Mouse (Mus musculus): ENCODE results near the gene Myrip. TPM values are rescaled to one million over a fixed set of nuclear protein-coding genes. Genes with fewer than 3 reads are reported as not detected.

The Myrip gene
- total RNA-seq, 2 experiments from 2014 or later, result 0.46 TPM; not detected in 1

GRCm38 (mm10) chr9:120504423-120504822 is 203.1 kb downstream of the Myrip start:
- ATAC-seq (replicated peaks; ENCODE audit: poor library complexity, severe bottlenecking), result peak; percentile 61

DNA sequence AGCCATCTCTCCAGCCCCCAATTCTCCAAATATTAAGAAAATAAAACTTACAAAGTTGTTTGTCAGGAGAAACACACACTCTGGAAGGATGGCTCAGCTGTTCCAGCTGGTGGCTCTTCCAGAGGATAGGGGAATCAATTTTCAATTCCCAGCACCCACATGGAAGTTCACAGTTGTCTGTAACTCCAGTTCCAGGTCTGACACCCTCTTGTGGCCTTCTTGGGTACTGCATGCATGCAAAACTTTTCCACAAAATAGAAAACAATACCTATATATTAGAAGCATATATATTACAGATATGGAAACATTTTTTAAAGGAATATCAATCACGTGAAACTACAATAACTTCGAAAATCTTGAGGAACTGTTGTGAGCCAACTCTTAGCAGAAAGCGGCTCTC is 210.5 kb downstream of the Myrip start:
- no peak for ATAC-seq (replicated peaks; ENCODE audit: poor library complexity, severe bottlenecking)

GRCm38 (mm10) chr9:120516720-120517119 is 215.4 kb downstream of the Myrip start:
- peak; percentile 52 for ATAC-seq (replicated peaks; ENCODE audit: poor library complexity, severe bottlenecking)

DNA sequence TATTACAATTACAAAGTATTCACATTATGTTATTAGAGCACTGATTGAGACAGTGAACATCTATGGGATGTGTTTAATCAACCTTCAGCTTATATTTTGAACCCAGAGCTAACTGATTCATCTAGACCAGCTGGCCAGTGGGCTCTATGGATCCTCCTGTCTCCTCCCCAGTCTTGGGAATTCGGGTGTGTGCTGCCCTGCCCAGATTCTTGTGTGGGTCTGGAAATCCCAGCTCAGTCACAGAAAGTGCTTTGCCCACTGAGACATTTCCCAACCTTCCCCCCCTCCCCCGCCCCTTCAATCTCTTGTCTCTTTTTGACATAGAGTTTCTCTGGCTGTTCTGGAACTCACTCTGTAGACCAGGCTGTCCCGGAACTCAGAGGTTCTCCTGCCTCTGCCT is 217.6 kb downstream of the Myrip start:
- no peak for ATAC-seq (replicated peaks; ENCODE audit: poor library complexity, severe bottlenecking)

GRCm38 (mm10) chr9:120519469-120520125 is 218.3 kb downstream of the Myrip start:
- no peak for ATAC-seq (replicated peaks; ENCODE audit: poor library complexity, severe bottlenecking)

DNA sequence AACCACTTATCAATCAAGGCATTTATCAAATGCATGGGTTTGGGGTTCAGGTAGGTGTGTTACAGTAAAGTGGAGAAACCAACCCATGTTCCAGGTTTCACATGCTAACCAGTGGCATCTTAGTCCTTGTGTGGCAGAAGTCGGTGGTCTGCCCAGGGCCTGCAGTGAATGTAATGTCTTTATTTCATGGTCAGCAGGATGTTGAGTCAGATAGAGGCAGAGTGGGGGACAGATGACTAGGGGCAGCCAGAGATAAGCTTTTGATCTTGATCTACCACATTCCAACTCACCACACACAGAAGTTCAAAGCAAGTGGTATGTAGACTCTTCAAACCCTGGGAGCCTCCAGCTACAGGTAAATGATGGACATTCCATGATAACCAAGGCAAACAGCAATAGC is 219.8 kb downstream of the Myrip start:
- no peak for ATAC-seq (replicated peaks; ENCODE audit: poor library complexity, severe bottlenecking)

Other genes starting within 250 kb of the Myrip start
- 8.9 and 10.5 TPM in 2 replicates for gene Cx3cr1, start 231.6 kb upstream of the Myrip start, total RNA-seq (2014; fragmentation: Nextera tagmentation)
- gene Cx3cr1, start 231.6 kb upstream of the Myrip start, total RNA-seq (2017), result 10.5 and 11.3 TPM in 2 replicates
- gene Ccr8, start 209.4 kb upstream of the Myrip start, total RNA-seq (2014; fragmentation: Nextera tagmentation), result not detected in 2 replicates
- not detected in 2 replicates for gene Ccr8, start 209.4 kb upstream of the Myrip start, total RNA-seq (2017)
- gene Slc25a38, start 191.1 kb upstream of the Myrip start, total RNA-seq (2014; fragmentation: Nextera tagmentation), result 10.7 and 14.5 TPM in 2 replicates
- gene Slc25a38, start 191.1 kb upstream of the Myrip start, total RNA-seq (2017), result 11.5 and 15.1 TPM in 2 replicates
- 2,951 and 3,504 TPM in 2 replicates for gene Rpsa, start 173.8 kb upstream of the Myrip start, total RNA-seq (2014; fragmentation: Nextera tagmentation)
- 3,677 and 4,904 TPM in 2 replicates for gene Rpsa, start 173.8 kb upstream of the Myrip start, total RNA-seq (2017)
- gene Mobp, start 151.8 kb upstream of the Myrip start, total RNA-seq (2014; fragmentation: Nextera tagmentation), result not detected in 2 replicates
- gene Mobp, start 151.8 kb upstream of the Myrip start, total RNA-seq (2017), result not detected in 2 replicates
- gene Eif1b, start 190.7 kb downstream of the Myrip start, total RNA-seq (2014; fragmentation: Nextera tagmentation), result 75.6 and 84.1 TPM in 2 replicates
- 108 and 134 TPM in 2 replicates for gene Eif1b, start 190.7 kb downstream of the Myrip start, total RNA-seq (2017)
- gene Entpd3, start 238.3 kb downstream of the Myrip start, total RNA-seq (2014; fragmentation: Nextera tagmentation), result not detected in 2 replicates
- not detected in 2 replicates for gene Entpd3, start 238.3 kb downstream of the Myrip start, total RNA-seq (2017)

Measured in granulocyte monocyte progenitor cell, adult 5-6 weeks (primary cell).